Mouse (Mus musculus): ENCODE measurements around the gene Dhx15.

The Dhx15 gene

GRCm38 (mm10) chr5:52145684-52146083, 44.6 kb downstream of the Dhx15 start:
- in situ Hi-C loops (cut with MseI, MboI), result no loop called here

GRCm38 (mm10) chr5:52141936-52142335, 48.4 kb downstream of the Dhx15 start:
- in situ Hi-C loops (cut with MseI, MboI), result no loop called here

- in situ Hi-C loops (cut with MseI, MboI), result no loop called here
These were observed 51.5 kb downstream of the Dhx15 start for GRCm38 (mm10) chr5:52138819-52139218.

GRCm38 (mm10) chr5:52138134-52138533, 52.2 kb downstream of the Dhx15 start:
- in situ Hi-C loops (cut with MseI, MboI), result no loop called here

- in situ Hi-C loops (cut with MseI, MboI), result no loop called here
These were observed 54.7 kb downstream of the Dhx15 start for GRCm38 (mm10) chr5:52135460-52136141.

GRCm38 (mm10) chr5:52132840-52133239, 57.5 kb downstream of the Dhx15 start:
- in situ Hi-C loops (cut with MseI, MboI), result no loop called here

GRCm38 (mm10) chr5:52132092-52132491, 58.2 kb downstream of the Dhx15 start:
- in situ Hi-C loops (cut with MseI, MboI), result no loop called here

- in situ Hi-C loops (cut with MseI, MboI), result no loop called here
These were observed 58.9 kb downstream of the Dhx15 start for GRCm38 (mm10) chr5:52131389-52131788.

GRCm38 (mm10) chr5:52130496-52130895, 59.8 kb downstream of the Dhx15 start:
- in situ Hi-C loops (cut with MseI, MboI), result no loop called here

- in situ Hi-C loops (cut with MseI, MboI), result no loop called here
These were observed 64.1 kb downstream of the Dhx15 start for GRCm38 (mm10) chr5:52126263-52126662.

- in situ Hi-C loops (cut with MseI, MboI), result no loop called here
These were observed 64.5 kb downstream of the Dhx15 start for GRCm38 (mm10) chr5:52125854-52126253.

- in situ Hi-C loops (cut with MseI, MboI), result no loop called here
These were observed 68.2 kb downstream of the Dhx15 start for GRCm38 (mm10) chr5:52122146-52122545.

- in situ Hi-C loops (cut with MseI, MboI), result no loop called here
These were observed 70.5 kb downstream of the Dhx15 start for GRCm38 (mm10) chr5:52119822-52120221.

GRCm38 (mm10) chr5:52119192-52119591, 71.1 kb downstream of the Dhx15 start:
- in situ Hi-C loops (cut with MseI, MboI), result no loop called here

GRCm38 (mm10) chr5:52117829-52118228, 72.5 kb downstream of the Dhx15 start:
- in situ Hi-C loops (cut with MseI, MboI), result no loop called here

- in situ Hi-C loops (cut with MseI, MboI), result no loop called here
These were observed 73.9 kb downstream of the Dhx15 start for GRCm38 (mm10) chr5:52116404-52116803.

- in situ Hi-C loops (cut with MseI, MboI), result no loop called here
These were observed 74.4 kb downstream of the Dhx15 start for GRCm38 (mm10) chr5:52115821-52116317.

- in situ Hi-C loops (cut with MseI, MboI), result no loop called here
These were observed 75.4 kb downstream of the Dhx15 start for GRCm38 (mm10) chr5:52114751-52115451.

GRCm38 (mm10) chr5:52113851-52114731, 76.2 kb downstream of the Dhx15 start:
- in situ Hi-C loops (cut with MseI, MboI), result no loop called here

- in situ Hi-C loops (cut with MseI, MboI), result no loop called here
These were observed 77.1 kb downstream of the Dhx15 start for GRCm38 (mm10) chr5:52112953-52113841.

- in situ Hi-C loops (cut with MseI, MboI), result no loop called here
These were observed 78.0 kb downstream of the Dhx15 start for GRCm38 (mm10) chr5:52112191-52112760.
